Mouse (Mus musculus): Measurements from ENCODE around the gene Ell2.

DNA sequence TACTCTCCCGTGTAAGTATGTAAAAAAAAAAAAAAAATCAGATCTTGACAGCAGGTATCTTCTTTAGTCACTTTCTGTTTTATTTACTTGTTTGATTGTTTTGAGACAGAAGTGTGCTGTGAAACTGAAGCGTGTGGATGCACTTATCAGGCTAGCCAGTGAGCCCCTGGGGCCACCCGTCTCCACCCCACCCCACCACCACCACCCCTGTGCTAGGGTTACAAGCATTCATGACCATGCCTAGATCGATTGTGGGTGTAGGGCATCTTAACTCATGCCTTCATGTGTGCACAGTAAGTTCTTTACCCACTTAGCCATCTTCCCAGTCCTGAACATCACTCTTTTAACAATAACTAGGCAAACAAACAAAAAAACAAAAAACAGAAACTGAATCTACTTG lies 13.1 kb downstream of the Ell2 start:
- no peak for TF ChIP-seq CTCF (IDR thresholded peaks at IDR 0.05; ENCODE audit: low read depth)
- peak; percentile 51; the same call in 1 of the 2 replicates for TF ChIP-seq EP300 (IDR thresholded peaks at IDR 0.05; ENCODE audit: low read depth)
